Mouse (Mus musculus) liver, adult 2 months (tissue): Measurements from ENCODE around the gene Ciao2b. TPM values are rescaled to one million over a fixed set of nuclear protein-coding genes. Genes with fewer than 3 reads are reported as not detected.

Source experiments
- DNase-seq: peaks from one replicate; pipeline ENCODE4 v3.0.0-alpha.2; 2011; ENCODE audit warnings: low read depth, low spot score; ENCODE audit errors: extremely low read depth
- H3K27ac ChIP-seq: fragments of 200-500 bp; replicated peaks from 2 replicates; pipeline ENCODE4 v1.5.1; 2012; ENCODE audit warnings: low read depth, mild to moderate bottlenecking, control low read depth, inconsistent platforms, low read length; ENCODE audit not compliant: insufficient read depth
- H3K27me3 ChIP-seq: fragments of 200-500 bp; 2 replicates; pipeline ENCODE4 v1.6.1; 2012; ENCODE audit warnings: mild to moderate bottlenecking, moderate library complexity, low read length, inconsistent platforms; ENCODE audit not compliant: control insufficient read depth, insufficient read depth
- H3K36me3 ChIP-seq: fragments of 200-500 bp; 2 replicates; pipeline ENCODE4 v1.6.1; 2012; ENCODE audit warnings: low read length, inconsistent platforms; ENCODE audit not compliant: control insufficient read depth, insufficient read depth
- H3K4me1 ChIP-seq: fragments of 200-500 bp; 2 replicates; pipeline ENCODE4 v1.6.1; 2011; ENCODE audit warnings: low read length; ENCODE audit not compliant: control insufficient read depth, insufficient read depth
- H3K4me3 ChIP-seq: fragments of 200-500 bp; 2 replicates; pipeline ENCODE4 v1.5.1; 2011; ENCODE audit warnings: low read depth, mild to moderate bottlenecking, control low read depth, low read length, moderate library complexity; ENCODE audit not compliant: insufficient read depth
- H3K79me2 ChIP-seq: fragments of 200-500 bp; 2 replicates; pipeline ENCODE4 v1.6.1; 2012; ENCODE audit warnings: inconsistent platforms, mild to moderate bottlenecking, low read length, moderate library complexity; ENCODE audit not compliant: control insufficient read depth, insufficient read depth
- H3K9ac ChIP-seq: fragments of 200-500 bp; 2 replicates; pipeline ENCODE4 v1.6.1; 2012; ENCODE audit warnings: low read depth, mild to moderate bottlenecking, control low read depth, inconsistent platforms, low read length
- CTCF ChIP-seq: fragments of 200-500 bp; IDR thresholded peaks from 2 replicates; pipeline ENCODE4 v1.5.1; 2011; ENCODE audit warnings: low read depth, low read length, control low read depth
- POLR2A ChIP-seq: fragments of 200-500 bp; IDR thresholded peaks from 2 replicates; pipeline ENCODE4 v1.6.1; 2011; ENCODE audit warnings: low read length, control low read depth; ENCODE audit not compliant: insufficient read depth; ENCODE audit errors: extremely low read depth
- WGBS: fragments of 180-500 bp; shearing (Covaris S2); methylation state at CpG from one replicate; pipeline ENCODE4 v1.1.7; 2018; 5-methylcytosine and 5-hydroxymethylcytosine counted together
- polyA plus RNA-seq: library from polyadenylated mRNA; depleted of rRNA; stranded (reverse); fragments of >200 nt; gene quantifications from 2 replicates; pipeline ENCODE4 v1.2.3, GENCODE M21; 2012
- total RNA-seq: library from RNA; depleted of rRNA; stranded (reverse); fragments of >200 nt; gene quantifications from 2 replicates; pipeline ENCODE4 v1.2.3, GENCODE M21; 2014

Ciao2b gene
- total and polyA plus RNA-seq, 2 experiments = 18.9 to 24.2 TPM

- H3K4me3 ChIP-seq = no peak overlapping the region
- TF ChIP-seq POLR2A (no peak), CTCF (no peak)
- H3K9ac ChIP-seq = 0 out of 2 replicates have a peak overlapping the region, but pooled peaks have one; percentile 17
- no peak for DNase-seq
- no peak overlapping the region; the same call in 1 of the 2 replicates for H3K27ac ChIP-seq
- H3K36me3 ChIP-seq = peaks cover 3% of the 10 kb centered on the region; the same call in 1 of the 2 replicates
- H3K79me2 ChIP-seq = 0 out of 2 replicates have a peak, but pooled peaks cover under 1% of the 10 kb centered on the region
- 27% methylated on average over 7 of the region's 7 CpGs for WGBS
- H3K27me3 ChIP-seq = no peaks in the 10 kb centered on the region
- peaks cover 21% of the 10 kb centered on the region for H3K4me1 ChIP-seq
Measured at GRCm38 (mm10) chr8:104601386-104601785, 40.4 kb downstream of the Ciao2b start.

GRCm38 (mm10) chr8:104598496-104598895 is 43.3 kb downstream of the Ciao2b start:
- TF ChIP-seq CTCF (no peak), POLR2A (no peak)
- Histone ChIP-seq H3K36me3 (peaks cover 23% of the 10 kb centered on the region), H3K9ac (peak overlapping the region; percentile 43; the same call in 1 of the 2 replicates), H3K4me3 (peak overlapping the region; percentile 8; the same call in 1 of the 2 replicates), H3K4me1 (peaks cover 44% of the 10 kb centered on the region), H3K79me2 (peaks cover 21% of the 10 kb centered on the region), H3K27me3 (no peaks in the 10 kb centered on the region), H3K27ac (peak overlapping the region; percentile 75)
- DNase-seq = peak; percentile 87
- 6% methylated on average over 6 of the region's 6 CpGs for WGBS

- H3K9ac ChIP-seq = peak overlapping the region; percentile 49; the same call in 1 of the 2 replicates
- no peak for TF ChIP-seq POLR2A
- no peak for TF ChIP-seq CTCF
- peaks cover 23% of the 10 kb centered on the region for H3K79me2 ChIP-seq
- peaks cover 25% of the 10 kb centered on the region for H3K36me3 ChIP-seq
- peak overlapping the region; percentile 65 for H3K27ac ChIP-seq
- peak; percentile 31 for DNase-seq
- no peak overlapping the region for H3K4me3 ChIP-seq
- H3K27me3 ChIP-seq = no peaks in the 10 kb centered on the region
- WGBS = 51% methylated on average over 6 of the region's 6 CpGs
- H3K4me1 ChIP-seq = peaks cover 49% of the 10 kb centered on the region
Measured at GRCm38 (mm10) chr8:104597656-104598055, 44.1 kb downstream of the Ciao2b start.

GRCm38 (mm10) chr8:104595773-104596536 is 45.8 kb downstream of the Ciao2b start:
- peak; percentile 37 for DNase-seq
- Histone ChIP-seq H3K27ac (peak overlapping the region; percentile 26), H3K4me1 (peaks cover 43% of the 10 kb centered on the region), H3K27me3 (no peaks in the 10 kb centered on the region), H3K4me3 (no peak overlapping the region), H3K9ac (no peak overlapping the region), H3K36me3 (peaks cover 25% of the 10 kb centered on the region), H3K79me2 (peaks cover 27% of the 10 kb centered on the region)
- WGBS = 56% methylated on average over 21 of the region's 21 CpGs
- no peak for TF ChIP-seq CTCF
- no peak for TF ChIP-seq POLR2A

- H3K27ac ChIP-seq = peak overlapping the region; percentile 9; the same call in 1 of the 2 replicates
Measured at GRCm38 (mm10) chr8:104594611-104595362, 47.0 kb downstream of the Ciao2b start.

More at GRCm38 (mm10) chr8:104594611-104595362, 47.0 kb downstream of the Ciao2b start:
- peak; percentile 60 for DNase-seq
- H3K4me1 ChIP-seq = peaks cover 45% of the 10 kb centered on the region
- H3K27me3 ChIP-seq = no peaks in the 10 kb centered on the region
- 0 out of 2 replicates have a peak overlapping the region, but pooled peaks have one; percentile 1 for H3K9ac ChIP-seq
- H3K4me3 ChIP-seq = no peak overlapping the region; the same call in 1 of the 2 replicates
- TF ChIP-seq CTCF (no peak), POLR2A (no peak)
- H3K36me3 ChIP-seq = peaks cover 25% of the 10 kb centered on the region
- WGBS = 83% methylated on average over 19 of the region's 19 CpGs
- H3K79me2 ChIP-seq = peaks cover 27% of the 10 kb centered on the region
